Mouse (Mus musculus): ENCODE results near the gene Letm1. TPM values are rescaled to one million over a fixed set of nuclear protein-coding genes. Genes with fewer than 3 reads are reported as not detected.

Gene Letm1
- total RNA-seq, 2 experiments from 2014 or later = 95.4 to 101 TPM

Other genes with a start within 250 kb of the Letm1 start
- 10 to 100 TPM; 24.7 to 27.3 TPM for gene Fam53a, start 153.2 kb downstream of the Letm1 start, total RNA-seq (2021)
- under 1 TPM; 0.56 to 0.77 TPM for gene Gm9903, start 152.9 kb downstream of the Letm1 start, total RNA-seq (2021)
- 10 to 100 TPM; 19.5 to 21.0 TPM for gene Slbp, start 130.2 kb downstream of the Letm1 start, total RNA-seq (2021)
- gene Tacc3, start 124.7 kb downstream of the Letm1 start, total RNA-seq (2021) = 1 to 10 TPM; 3.2 to 3.3 TPM
- gene Tmem129, start 124.4 kb downstream of the Letm1 start, total RNA-seq (2021) = 10 to 100 TPM; 22.6 to 23.4 TPM
- gene Fgfr3, start 61.1 kb downstream of the Letm1 start, total RNA-seq (2021) = 100 to 1,000 TPM; 120 to 122 TPM
- gene Nsd2, start 37.9 kb upstream of the Letm1 start, total RNA-seq (2021) = 100 to 1,000 TPM; 118 to 119 TPM
- gene Nelfa, start 153.6 kb upstream of the Letm1 start, total RNA-seq (2021) = 10 to 100 TPM; 19.7 to 20.2 TPM
- gene Gm1673, start 200.6 kb upstream of the Letm1 start, total RNA-seq (2021) = 10 to 100 TPM; 62.2 to 63.7 TPM
- gene Nat8l, start 213.2 kb upstream of the Letm1 start, total RNA-seq (2021) = 100 to 1,000 TPM; 144 to 150 TPM